Mouse (Mus musculus) testis, adult 2 months (tissue): ENCODE data around the gene Olfr1449. TPM values are rescaled to one million over a fixed set of nuclear protein-coding genes. Genes with fewer than 3 reads are reported as not detected.
"Not testable (repeated sequence)": the region's sequence is repeated elsewhere in the genome, so short reads cannot be mapped to it uniquely, and the experiment has no call there.

ENCODE experiments used
- H3K27ac ChIP-seq: fragments of 200-500 bp; 2 replicates; pipeline ENCODE4 v1.5.1; 2012; ENCODE audit warnings: low read depth, low read length; ENCODE audit not compliant: control insufficient read depth, insufficient read depth
- H3K27me3 ChIP-seq: fragments of 200-500 bp; 2 replicates; pipeline ENCODE4 v1.6.1; 2012; ENCODE audit warnings: mild to moderate bottlenecking, low read length, moderate library complexity; ENCODE audit not compliant: control insufficient read depth, insufficient read depth
- H3K36me3 ChIP-seq: fragments of 200-500 bp; 2 replicates; pipeline ENCODE4 v1.6.1; 2012; ENCODE audit warnings: mild to moderate bottlenecking, low read length; ENCODE audit not compliant: control insufficient read depth, insufficient read depth
- H3K4me1 ChIP-seq: fragments of 200-500 bp; 2 replicates; pipeline ENCODE4 v1.6.1; 2012; ENCODE audit warnings: low read length; ENCODE audit not compliant: control insufficient read depth, insufficient read depth
- H3K4me3 ChIP-seq: fragments of 200-500 bp; 2 replicates; pipeline ENCODE4 v1.5.1; 2012; ENCODE audit warnings: low read depth, mild to moderate bottlenecking, low read length, moderate library complexity, mixed read lengths; ENCODE audit not compliant: control insufficient read depth
- CTCF ChIP-seq: fragments of 200-500 bp; IDR thresholded peaks from 2 replicates; pipeline ENCODE4 v1.5.1; 2012; ENCODE audit warnings: low read depth, mild to moderate bottlenecking, inconsistent platforms, low read length, moderate library complexity; ENCODE audit not compliant: control insufficient read depth, insufficient read depth, insufficient replicate concordance
- POLR2A ChIP-seq: fragments of 200-500 bp; IDR thresholded peaks from 2 replicates; pipeline ENCODE4 v1.6.1; 2012; ENCODE audit warnings: low read depth, mild to moderate bottlenecking, inconsistent platforms, low read length, moderate library complexity; ENCODE audit not compliant: control insufficient read depth
- polyA plus RNA-seq: library from polyadenylated mRNA; depleted of rRNA; stranded (reverse); fragments of >200 nt; gene quantifications from 2 replicates; pipeline ENCODE4 v1.2.3, GENCODE M21; 2012; rRNA removed

Gene Olfr1449
- polyA plus RNA-seq: not detected in 2 replicates

GRCm38 (mm10) chr19:12930540-12930939, at the start of gene Olfr1449:
TSS of gene Olfr1449 (plus strand) at chr19:12930840.
- Histone ChIP-seq H3K4me3 (no peak within 1 kb of the TSS), H3K4me1 (no peaks in the 10 kb centered on the region), H3K36me3 (no peaks in the 10 kb centered on the region), H3K27ac (no peak within 1 kb of the TSS), H3K27me3 (no peaks in the 10 kb centered on the region)
- TF ChIP-seq POLR2A (no peak), CTCF (no peak)

GRCm38 (mm10) chr19:12883555-12883954, 47.1 kb upstream of the Olfr1449 start, which contains the start of gene Olfr1445:
TSS of gene Olfr1445 (plus strand) at chr19:12883855.
- no peak within 1 kb of the TSS for H3K27ac ChIP-seq
- H3K4me1 ChIP-seq: no peaks in the 10 kb centered on the region
- TF ChIP-seq POLR2A: no peak
- TF ChIP-seq CTCF: no peak
- no peak within 1 kb of the TSS for H3K4me3 ChIP-seq
- no peaks in the 10 kb centered on the region for H3K36me3 ChIP-seq
- no peaks in the 10 kb centered on the region for H3K27me3 ChIP-seq

- Histone ChIP-seq H3K4me3 (no peak within 1 kb of the TSS), H3K4me1 (no peaks in the 10 kb centered on the region), H3K27me3 (no peaks in the 10 kb centered on the region), H3K36me3 (no peaks in the 10 kb centered on the region), H3K27ac (no peak within 1 kb of the TSS)
- TF ChIP-seq CTCF (no peak), POLR2A (no peak)
Measured at GRCm38 (mm10) chr19:12893424-12893823, 37.2 kb upstream of the Olfr1449 start, which contains the start of gene Olfr1446. TSS of gene Olfr1446 (minus strand) at chr19:12893524.

GRCm38 (mm10) chr19:12903643-12904042, 27.0 kb upstream of the Olfr1449 start, which contains the start of gene Olfr1447:
TSS of gene Olfr1447 (minus strand) at chr19:12903743.
- Histone ChIP-seq H3K4me3 (no peak within 1 kb of the TSS), H3K4me1 (no peaks in the 10 kb centered on the region), H3K27ac (no peak within 1 kb of the TSS), H3K27me3 (no peaks in the 10 kb centered on the region), H3K36me3 (no peaks in the 10 kb centered on the region)
- TF ChIP-seq CTCF: no peak
- TF ChIP-seq POLR2A: no peak

- TF ChIP-seq CTCF: no peak
- no peak for TF ChIP-seq POLR2A
- Histone ChIP-seq H3K27me3 (no peaks in the 10 kb centered on the region), H3K36me3 (no peaks in the 10 kb centered on the region), H3K4me1 (no peaks in the 10 kb centered on the region), H3K27ac (no peak within 1 kb of the TSS), H3K4me3 (no peak within 1 kb of the TSS)
Measured at GRCm38 (mm10) chr19:12924319-12924718, 6.3 kb upstream of the Olfr1449 start, which contains the start of gene Olfr1448. TSS of gene Olfr1448 (minus strand) at chr19:12924419.

GRCm38 (mm10) chr19:12949958-12950357, 19.3 kb downstream of the Olfr1449 start, which contains the start of gene Olfr1450:
TSS of gene Olfr1450 (plus strand) at chr19:12950258.
- TF ChIP-seq POLR2A (no peak), CTCF (no peak)
- Histone ChIP-seq H3K27ac (no peak within 1 kb of the TSS), H3K27me3 (no peaks in the 10 kb centered on the region), H3K36me3 (no peaks in the 10 kb centered on the region), H3K4me1 (no peaks in the 10 kb centered on the region), H3K4me3 (no peak within 1 kb of the TSS)

- H3K36me3 ChIP-seq, H3K4me1 ChIP-seq, H3K4me3 ChIP-seq, H3K27ac ChIP-seq, H3K27me3 ChIP-seq: not testable (repeated sequence)
Measured at GRCm38 (mm10) chr19:12970082-12970481, 39.4 kb downstream of the Olfr1449 start.

Other genes with a start within 250 kb of the Olfr1449 start
- gene Keg1, start 235.1 kb upstream of the Olfr1449 start, polyA plus RNA-seq: not detected in 2 replicates
- gene Cntf, start 165.2 kb upstream of the Olfr1449 start, polyA plus RNA-seq: 2.9 and 3.1 TPM in 2 replicates
- gene Zfp91, start 134.7 kb upstream of the Olfr1449 start, polyA plus RNA-seq: 40.2 and 48.5 TPM in 2 replicates
- 25.4 and 27.6 TPM in 2 replicates for gene Lpxn, start 134.6 kb upstream of the Olfr1449 start, polyA plus RNA-seq
- gene Gm5244, start 84.2 kb upstream of the Olfr1449 start, polyA plus RNA-seq: 0.21 and 0.41 TPM in 2 replicates
- 0.96 and 1.2 TPM in 2 replicates for gene Olfr1444, start 73.6 kb upstream of the Olfr1449 start, polyA plus RNA-seq
- 0.62 and 0.94 TPM in 2 replicates for gene Olfr1445, start 47.0 kb upstream of the Olfr1449 start, polyA plus RNA-seq
- gene Olfr1446, start 37.3 kb upstream of the Olfr1449 start, polyA plus RNA-seq: not detected in 2 replicates
- gene Olfr1447, start 27.1 kb upstream of the Olfr1449 start, polyA plus RNA-seq: not detected in 2 replicates
- gene Olfr1448, start 6.4 kb upstream of the Olfr1449 start, polyA plus RNA-seq: not detected in 2 replicates
- gene Olfr1450, start 19.4 kb downstream of the Olfr1449 start, polyA plus RNA-seq: not detected in 2 replicates
- gene Olfr1451, start 64.2 kb downstream of the Olfr1449 start, polyA plus RNA-seq: not detected in 2 replicates
- gene Olfr1453, start 97.5 kb downstream of the Olfr1449 start, polyA plus RNA-seq: not detected in 2 replicates
- not detected in 2 replicates for gene Olfr1454, start 129.8 kb downstream of the Olfr1449 start, polyA plus RNA-seq
- gene Olfr1457, start 167.1 kb downstream of the Olfr1449 start, polyA plus RNA-seq: not detected in 2 replicates
- not detected in 2 replicates for gene Olfr1458, start 175.9 kb downstream of the Olfr1449 start, polyA plus RNA-seq
- 0.01 and 0.02 TPM in 2 replicates for gene Olfr1459, start 218.7 kb downstream of the Olfr1449 start, polyA plus RNA-seq
- gene Olfr1461, start 232.2 kb downstream of the Olfr1449 start, polyA plus RNA-seq: not detected in 2 replicates